Mouse (Mus musculus): ENCODE data around the gene Ptov1. TPM values are rescaled to one million over a fixed set of nuclear protein-coding genes. Genes with fewer than 3 reads are reported as not detected.

Gene Ptov1
- polyA plus RNA-seq, 1 experiment from 2014 or later: 239 TPM

- H3K4me1 ChIP-seq (replicated peaks): peaks cover 31% of the 10 kb centered on the region
- WGBS: 36% methylated on average over 10 of the region's 10 CpGs
- H3K27me3 ChIP-seq (replicated peaks): no peaks in the 10 kb centered on the region
- peak overlapping the region; percentile 68 for H3K9ac ChIP-seq
- H3K4me3 ChIP-seq (replicated peaks): peak overlapping the region; percentile 64
- peak overlapping the region; percentile 83 for H3K4me2 ChIP-seq (replicated peaks)
- peaks cover 4% of the 10 kb centered on the region; the same call in 1 of the 2 replicates for H3K36me3 ChIP-seq
- no peaks in the 10 kb centered on the region for H3K9me3 ChIP-seq
- peak overlapping the region; percentile 82 for H3K27ac ChIP-seq
- no peak for ATAC-seq
These were observed 26.9 kb upstream of the Ptov1 start for GRCm38 (mm10) chr7:44896499-44896898.

DNA sequence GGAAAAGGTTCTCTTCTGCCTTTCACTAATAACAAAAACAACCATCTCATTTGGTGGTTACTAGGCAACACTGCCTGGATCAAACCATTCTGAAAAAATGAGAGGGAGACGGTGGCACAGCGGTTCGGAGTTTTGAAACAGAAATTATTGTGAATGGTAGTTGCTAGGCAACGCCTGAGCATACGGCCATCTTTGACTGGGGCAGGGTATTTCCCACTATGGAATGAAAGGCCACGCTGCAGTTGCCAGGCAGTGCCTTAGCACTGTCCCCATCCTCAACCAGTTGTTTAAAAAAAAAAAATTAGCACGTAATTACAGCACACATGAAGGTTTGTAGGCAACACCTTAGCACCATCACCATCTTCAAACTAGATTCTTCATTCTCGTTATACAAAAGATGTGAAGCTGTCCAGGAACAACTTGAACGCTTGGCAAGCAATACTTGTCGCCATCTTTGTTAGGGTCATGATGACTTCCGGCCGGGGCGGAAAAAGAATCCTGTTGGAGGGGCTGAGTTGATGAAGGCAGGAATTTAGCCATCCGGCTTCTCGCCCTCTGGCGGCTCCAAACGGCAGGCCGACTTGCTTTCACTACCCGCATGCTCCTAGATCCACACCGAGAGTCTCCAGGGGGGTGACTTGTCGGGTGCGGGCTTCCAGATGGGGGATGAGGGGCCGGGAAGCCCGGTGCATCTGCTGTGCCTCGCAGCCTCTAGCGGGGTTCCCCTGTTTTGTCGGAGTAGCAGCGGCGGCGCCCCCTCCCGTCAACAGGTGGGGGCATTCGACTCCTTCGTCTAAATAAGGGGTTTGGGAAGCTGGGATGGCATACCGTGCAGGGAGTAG lies 26.2 kb upstream of the Ptov1 start, which contains the start of gene Fuz:
TSS of gene Fuz (plus strand) at position 487 of the 842 bp plus-strand sequence.
- peak; percentile 65 for ATAC-seq
- no peaks in the 10 kb centered on the region for H3K9me3 ChIP-seq
- peak within 1 kb of the TSS; percentile 68 for H3K9ac ChIP-seq
- H3K36me3 ChIP-seq: peaks cover 4% of the 10 kb centered on the region; the same call in 1 of the 2 replicates
- WGBS: under 1% methylated on average over 34 of the region's 34 CpGs
- H3K27me3 ChIP-seq (replicated peaks): no peaks in the 10 kb centered on the region
- peak within 1 kb of the TSS; percentile 82 for H3K27ac ChIP-seq
- H3K4me2 ChIP-seq (replicated peaks): peak within 1 kb of the TSS; percentile 83
- H3K4me1 ChIP-seq (replicated peaks): peaks cover 32% of the 10 kb centered on the region
- peak within 1 kb of the TSS; percentile 64 for H3K4me3 ChIP-seq (replicated peaks)

GRCm38 (mm10) chr7:44895206-44895592 lies 25.6 kb upstream of the Ptov1 start:
- Histone ChIP-seq H3K4me1 (replicated peaks) (peaks cover 34% of the 10 kb centered on the region), H3K9ac (no peak overlapping the region), H3K9me3 (no peaks in the 10 kb centered on the region), H3K36me3 (no peaks in the 10 kb centered on the region), H3K4me3 (replicated peaks) (0 out of 2 replicates have a peak overlapping the region, but pooled peaks have one; percentile 64), H3K27ac (no peak overlapping the region; the same call in none of the 2 replicates), H3K27me3 (replicated peaks) (no peaks in the 10 kb centered on the region), H3K4me2 (replicated peaks) (peak overlapping the region; percentile 83)
- no peak for ATAC-seq
- WGBS: 74% methylated on average over 7 of the region's 7 CpGs

DNA sequence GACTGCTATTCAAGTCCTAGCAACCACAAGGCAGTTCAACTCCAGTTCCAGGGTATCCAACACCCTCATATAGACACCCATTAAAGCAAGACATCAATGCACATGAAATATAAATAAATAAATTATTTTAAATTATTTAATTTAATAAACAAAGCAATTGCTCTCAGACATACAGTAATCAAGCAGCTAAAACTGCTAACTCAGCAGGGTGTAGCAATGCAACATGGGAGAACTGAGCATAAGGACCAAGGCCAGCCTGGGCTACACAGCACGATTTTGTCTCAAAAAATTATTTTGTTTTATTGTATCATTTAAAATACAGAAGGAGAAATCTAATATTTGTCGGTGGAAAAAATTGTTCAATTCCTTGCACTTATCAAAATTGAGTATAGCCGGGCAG lies 24.6 kb upstream of the Ptov1 start:
- H3K9me3 ChIP-seq: no peaks in the 10 kb centered on the region
- peaks cover 35% of the 10 kb centered on the region for H3K4me1 ChIP-seq (replicated peaks)
- H3K4me3 ChIP-seq (replicated peaks): no peak overlapping the region
- no peak overlapping the region for H3K27ac ChIP-seq
- H3K36me3 ChIP-seq: peaks cover 5% of the 10 kb centered on the region
- H3K9ac ChIP-seq: no peak overlapping the region
- WGBS: 92% methylated on average over 3 of the region's 3 CpGs
- no peak for ATAC-seq
- H3K27me3 ChIP-seq (replicated peaks): no peaks in the 10 kb centered on the region
- no peak overlapping the region for H3K4me2 ChIP-seq (replicated peaks)

GRCm38 (mm10) chr7:44893197-44893596 lies 23.6 kb upstream of the Ptov1 start:
- H3K27ac ChIP-seq: peak overlapping the region; percentile 69
- H3K4me2 ChIP-seq (replicated peaks): peak overlapping the region; percentile 23
- H3K9ac ChIP-seq: no peak overlapping the region
- peaks cover 27% of the 10 kb centered on the region for H3K4me1 ChIP-seq (replicated peaks)
- H3K36me3 ChIP-seq: peaks cover 11% of the 10 kb centered on the region
- WGBS: 22% methylated on average over 8 of the region's 8 CpGs
- ATAC-seq: no peak
- H3K4me3 ChIP-seq (replicated peaks): no peak overlapping the region
- H3K27me3 ChIP-seq (replicated peaks): no peaks in the 10 kb centered on the region
- no peaks in the 10 kb centered on the region for H3K9me3 ChIP-seq

DNA sequence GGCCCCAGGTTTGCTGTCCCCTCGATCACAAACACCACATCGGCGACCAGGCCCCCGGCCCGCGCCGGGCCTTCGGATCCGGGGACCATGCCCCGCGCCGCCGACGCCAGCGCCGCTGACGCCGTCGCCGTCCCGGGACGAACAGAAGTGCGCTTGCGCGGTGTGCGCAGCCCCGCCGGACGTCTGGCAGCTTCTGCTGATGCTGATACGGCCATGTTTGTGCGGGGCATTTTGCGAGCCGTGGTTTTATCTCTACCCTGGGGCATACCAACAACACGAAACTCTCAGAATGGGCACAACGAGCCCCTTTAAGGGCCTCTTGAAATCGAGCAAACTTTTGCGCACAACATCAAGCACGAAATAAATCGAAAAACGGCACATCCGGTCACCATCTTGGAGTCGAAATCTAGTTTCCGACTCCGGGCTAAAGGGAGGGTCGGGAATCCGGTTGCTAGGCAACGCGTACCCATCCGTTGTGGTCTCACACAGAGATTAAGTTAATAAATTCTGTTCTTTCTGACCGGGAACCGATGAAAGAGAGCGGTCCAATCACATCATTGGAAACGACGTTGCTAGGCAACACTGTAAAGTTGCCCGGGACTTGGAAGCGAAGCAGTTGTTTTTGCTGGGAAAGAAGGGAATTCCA lies 22.8 kb upstream of the Ptov1 start, which contains the start of gene Med25:
TSS of gene Med25 (minus strand) at position 437 of the 646 bp plus-strand sequence.
- H3K4me1 ChIP-seq (replicated peaks): peaks cover 26% of the 10 kb centered on the region

GRCm38 (mm10) chr7:44891611-44892010 lies 22.0 kb upstream of the Ptov1 start:
- Histone ChIP-seq H3K9me3 (no peaks in the 10 kb centered on the region), H3K4me3 (replicated peaks) (peak overlapping the region; percentile 65), H3K36me3 (peaks cover 11% of the 10 kb centered on the region), H3K9ac (peak overlapping the region; percentile 80), H3K4me1 (replicated peaks) (peaks cover 19% of the 10 kb centered on the region), H3K27me3 (replicated peaks) (no peaks in the 10 kb centered on the region), H3K27ac (peak overlapping the region; percentile 90; the same call in 1 of the 2 replicates), H3K4me2 (replicated peaks) (peak overlapping the region; percentile 81)
- ATAC-seq: peak; percentile 15; the same call in 1 of the 2 replicates
- WGBS: 18% methylated on average over 6 of the region's 6 CpGs

More for the DNA sequence above, 22.8 kb upstream of the Ptov1 start, which contains the start of gene Med25:
- ATAC-seq: peak; percentile 83
- Histone ChIP-seq H3K27me3 (replicated peaks) (no peaks in the 10 kb centered on the region), H3K9me3 (no peaks in the 10 kb centered on the region), H3K4me2 (replicated peaks) (peak within 1 kb of the TSS; percentile 81), H3K9ac (peak within 1 kb of the TSS; percentile 80), H3K36me3 (peaks cover 11% of the 10 kb centered on the region), H3K4me3 (replicated peaks) (peak within 1 kb of the TSS; percentile 65), H3K27ac (peak within 1 kb of the TSS; percentile 90)
- WGBS: under 1% methylated on average over 56 of the region's 56 CpGs

- Histone ChIP-seq H3K36me3 (peaks cover 11% of the 10 kb centered on the region), H3K27me3 (replicated peaks) (no peaks in the 10 kb centered on the region), H3K4me2 (replicated peaks) (peak overlapping the region; percentile 81), H3K4me3 (replicated peaks) (peak overlapping the region; percentile 65; the same call in 1 of the 2 replicates), H3K9me3 (no peaks in the 10 kb centered on the region), H3K4me1 (replicated peaks) (peaks cover 16% of the 10 kb centered on the region), H3K9ac (0 out of 2 replicates have a peak overlapping the region, but pooled peaks have one; percentile 80), H3K27ac (no peak overlapping the region)
- 84% methylated on average over 4 of the region's 4 CpGs for whole genome bisulfite sequencing
- ATAC-seq: no peak
These were observed 21.1 kb upstream of the Ptov1 start for GRCm38 (mm10) chr7:44890737-44891136.

DNA sequence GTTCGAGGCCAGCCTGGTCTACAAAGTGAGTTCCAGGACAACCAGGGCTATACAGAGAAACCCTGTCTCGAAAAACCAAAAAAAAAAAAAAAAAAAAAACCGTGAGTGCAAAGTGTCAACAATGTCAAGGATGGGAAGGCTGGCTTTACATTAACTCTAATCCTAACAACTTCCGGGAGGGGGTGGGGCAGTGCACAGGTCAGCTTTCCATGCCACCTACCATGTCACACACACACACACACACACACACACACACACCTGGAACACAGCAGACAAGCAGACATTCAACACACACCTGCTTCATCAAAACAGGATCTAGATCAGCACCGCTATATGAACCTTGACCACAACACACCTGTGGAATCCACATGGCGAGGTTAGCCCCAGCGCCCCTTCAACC lies 20.6 kb upstream of the Ptov1 start:
- H3K4me3 ChIP-seq (replicated peaks): no peak overlapping the region
- H3K27ac ChIP-seq: no peak overlapping the region
- 76% methylated on average over 7 of the region's 7 CpGs for WGBS
- H3K36me3 ChIP-seq: peaks cover 13% of the 10 kb centered on the region
- peaks cover 16% of the 10 kb centered on the region for H3K4me1 ChIP-seq (replicated peaks)
- no peaks in the 10 kb centered on the region for H3K9me3 ChIP-seq
- no peaks in the 10 kb centered on the region for H3K27me3 ChIP-seq (replicated peaks)
- peak overlapping the region; percentile 81; the same call in 1 of the 2 replicates for H3K4me2 ChIP-seq (replicated peaks)
- no peak for ATAC-seq
- H3K9ac ChIP-seq: no peak overlapping the region

- Histone ChIP-seq H3K9me3 (no peaks in the 10 kb centered on the region), H3K36me3 (peaks cover 27% of the 10 kb centered on the region), H3K4me2 (replicated peaks) (no peak overlapping the region), H3K4me1 (replicated peaks) (peaks cover 15% of the 10 kb centered on the region), H3K4me3 (replicated peaks) (no peak overlapping the region), H3K27ac (no peak overlapping the region), H3K27me3 (replicated peaks) (no peaks in the 10 kb centered on the region), H3K9ac (no peak overlapping the region)
- no peak for ATAC-seq
- 85% methylated on average over 13 of the region's 13 CpGs for WGBS
These were observed 18.9 kb upstream of the Ptov1 start for GRCm38 (mm10) chr7:44888256-44889105.

DNA sequence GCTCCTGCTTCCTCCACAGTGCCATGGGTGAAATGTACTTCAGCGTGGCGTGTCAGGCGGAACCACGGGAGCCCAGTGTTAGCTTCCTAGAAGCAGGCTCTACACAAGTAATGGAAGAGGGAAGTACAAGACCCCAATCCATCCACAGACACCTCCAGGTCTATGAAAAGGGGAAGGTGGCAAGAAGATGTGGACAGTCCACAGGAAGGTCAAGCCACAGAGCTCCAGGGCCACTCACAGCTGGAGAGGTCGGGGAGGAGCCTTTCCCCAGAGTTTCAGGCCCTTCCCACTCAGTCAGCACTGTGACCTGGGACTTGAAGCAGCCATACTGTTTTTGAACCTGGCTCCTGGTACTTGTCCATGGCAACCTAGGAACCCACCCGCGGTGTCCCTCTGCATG lies 17.4 kb upstream of the Ptov1 start:
- H3K27ac ChIP-seq: no peak overlapping the region
- no peak overlapping the region for H3K4me2 ChIP-seq (replicated peaks)
- no peak overlapping the region for H3K9ac ChIP-seq
- ATAC-seq: no peak
- H3K36me3 ChIP-seq: peaks cover 34% of the 10 kb centered on the region
- H3K9me3 ChIP-seq: no peaks in the 10 kb centered on the region
- no peak overlapping the region for H3K4me3 ChIP-seq (replicated peaks)
- WGBS: 87% methylated on average over 7 of the region's 7 CpGs
- no peaks in the 10 kb centered on the region for H3K27me3 ChIP-seq (replicated peaks)
- H3K4me1 ChIP-seq (replicated peaks): peaks cover 11% of the 10 kb centered on the region

All from intestine, embryonic 15.5 days (tissue).